ENCODE assay signal across 11 mouse cellular contexts in the genomic region with DNA sequence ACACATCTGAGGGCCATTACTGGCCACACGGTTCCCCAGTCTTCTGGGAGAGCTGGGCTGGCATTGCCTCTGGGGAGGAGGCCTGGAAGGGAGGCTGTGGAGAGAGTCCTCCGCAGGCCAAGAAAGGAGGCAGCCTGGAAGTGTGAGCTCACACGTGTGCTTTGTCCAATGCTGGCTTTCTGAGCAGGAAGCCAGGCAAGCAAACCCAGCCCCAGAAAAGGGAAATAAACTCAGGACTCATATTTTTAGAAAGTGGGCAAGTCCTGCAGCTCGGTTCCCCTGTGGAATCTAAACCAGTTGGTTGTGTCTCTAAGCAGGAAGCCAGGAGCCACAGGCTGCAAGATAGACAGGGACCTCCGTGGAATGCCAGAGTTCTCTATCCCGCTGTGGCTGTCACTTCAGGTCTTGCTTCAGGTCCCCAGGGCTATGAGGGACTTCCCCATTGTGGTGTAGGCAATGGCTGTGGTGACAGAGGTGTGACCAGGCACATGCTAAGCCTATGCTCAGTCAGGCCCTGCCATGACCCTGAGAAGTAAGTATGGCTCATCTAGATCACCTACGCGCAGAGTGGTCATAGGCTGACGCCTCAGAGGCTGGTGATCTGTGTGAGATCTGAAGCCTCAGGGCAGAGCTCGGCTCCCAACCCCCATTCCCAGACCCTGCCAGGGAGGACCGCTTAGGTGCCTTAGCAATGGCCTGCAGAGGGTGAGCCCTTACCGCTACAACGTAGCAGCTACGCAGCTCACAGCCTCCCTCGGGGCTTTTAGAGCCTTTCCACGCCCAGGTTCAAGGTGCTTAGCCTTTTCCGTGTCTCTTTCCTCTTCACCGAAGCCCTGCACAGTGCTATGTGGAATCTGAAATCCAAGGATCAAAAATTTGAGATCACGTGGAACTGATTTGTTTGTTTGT. TPM values are rescaled to one million over a fixed set of nuclear protein-coding genes. Genes with fewer than 3 reads are reported as not detected.
DNase-seq lines count a peak whose midpoint lies in the region; ATAC-seq lines count a peak whose summit lies in the region.
"Had no signal": no experiment of that assay in that cellular context is flagged by ENCODE, and none has a peak within 500 bp of the region (broad histone marks: within the 10 kb centered on the region; RNA-seq: fewer than 3 reads in every experiment).

No protein-coding gene starts in this region.

- no peaks in the 10 kb centered on the region for H3K36me3 ChIP-seq in heart, embryonic 13.5 days
- H3K36me3 ChIP-seq in neural tube, embryonic 15.5 days, result no peaks in the 10 kb centered on the region
- H3K36me3 ChIP-seq in limb, embryonic 13.5 days, result no peaks in the 10 kb centered on the region
- no peaks in the 10 kb centered on the region for H3K36me3 ChIP-seq in splenic B cell, adult 2 months (ENCODE audit: control insufficient read depth, insufficient read depth, low read length, poor library complexity, severe bottlenecking)
- H3K36me3 ChIP-seq: neural tube, embryonic 12.5 days had no signal

- H3K9ac ChIP-seq in heart, embryonic 13.5 days, result no peak overlapping the region
- H3K9ac ChIP-seq in neural tube, embryonic 15.5 days (replicated peaks), result no peak overlapping the region
- H3K9ac ChIP-seq in limb, embryonic 13.5 days, result no peak overlapping the region
- H3K9ac ChIP-seq: neural tube, embryonic 12.5 days had no signal

- H3K9me3 ChIP-seq in heart, embryonic 13.5 days, result no peaks in the 10 kb centered on the region
- no peaks in the 10 kb centered on the region for H3K9me3 ChIP-seq in neural tube, embryonic 15.5 days (replicated peaks)
- H3K9me3 ChIP-seq in limb, embryonic 13.5 days, result no peaks in the 10 kb centered on the region
- H3K9me3 ChIP-seq: neural tube, embryonic 12.5 days had no signal

- 0 out of 2 replicates have a peak overlapping the region, but pooled peaks have one; percentile 36 for H3K27ac ChIP-seq in heart, embryonic 13.5 days (replicated peaks)
- H3K27ac ChIP-seq in neural tube, embryonic 15.5 days (replicated peaks), result no peak overlapping the region
- no peak overlapping the region for H3K27ac ChIP-seq in limb, embryonic 13.5 days
- H3K27ac ChIP-seq: neural tube, embryonic 12.5 days had no signal

- H3K4me1 ChIP-seq in heart, embryonic 13.5 days, result peaks cover 21% of the 10 kb centered on the region
- H3K4me1 ChIP-seq in neural tube, embryonic 15.5 days, result no peaks in the 10 kb centered on the region
- peaks cover 23% of the 10 kb centered on the region for H3K4me1 ChIP-seq in limb, embryonic 13.5 days
- H3K4me1 ChIP-seq: neural tube, embryonic 12.5 days had no signal

- WGBS in heart, embryonic 13.5 days, result 60% methylated on average over 19 of the region's 19 CpGs
- WGBS in neural tube, embryonic 15.5 days, result 83% methylated on average over 19 of the region's 19 CpGs
- WGBS in limb, embryonic 13.5 days, result 66% methylated on average over 19 of the region's 19 CpGs

- no peaks in the 10 kb centered on the region for H3K27me3 ChIP-seq in heart, embryonic 13.5 days (replicated peaks)
- no peaks in the 10 kb centered on the region for H3K27me3 ChIP-seq in neural tube, embryonic 15.5 days (replicated peaks)
- no peaks in the 10 kb centered on the region for H3K27me3 ChIP-seq in limb, embryonic 13.5 days
- no peaks in the 10 kb centered on the region for H3K27me3 ChIP-seq in splenic B cell, adult 2 months (ENCODE audit: control insufficient read depth, insufficient read depth, low read length, poor library complexity, severe bottlenecking)
- H3K27me3 ChIP-seq: neural tube, embryonic 12.5 days had no signal

- ATAC-seq in heart, embryonic 13.5 days (ENCODE audit: extremely low read depth, insufficient number of reproducible peaks, low FRiP score, low TSS enrichment), result no peak
- 0 out of 2 replicates have a peak, but pooled peaks have one; percentile 14 for ATAC-seq in neural tube, embryonic 15.5 days (ENCODE audit: low FRiP score)
- ATAC-seq in limb, embryonic 13.5 days (ENCODE audit: low FRiP score, low read depth), result peak; percentile 16; the same call in 1 of the 2 replicates

- H3K4me2 ChIP-seq in heart, embryonic 13.5 days, result no peak overlapping the region
- no peak overlapping the region for H3K4me2 ChIP-seq in neural tube, embryonic 15.5 days
- H3K4me2 ChIP-seq in limb, embryonic 13.5 days (replicated peaks), result no peak overlapping the region
- H3K4me2 ChIP-seq: neural tube, embryonic 12.5 days had no signal

- no peak for DNase-seq in heart, postnatal 14 days
- no peak for DNase-seq in neural tube, embryonic 10.5 days (ENCODE audit: extremely low spot score, low spot score)
- DNase-seq in splenic B cell, adult 2 months (ENCODE audit: low read depth, low spot score), result peak; percentile 86
- DNase-seq in urinary bladder, postnatal 25 days (ENCODE audit: low spot score), result no peak
- DNase-seq in kidney, postnatal 36 days, result no peak
- DNase-seq: adrenal gland, adult 2 months; left cerebral cortex, postnatal 4 days had no signal

- intact Hi-C loops in heart, postnatal 14 days (cut with DNase I), result no loop called here

- H3K4me3 ChIP-seq in heart, embryonic 13.5 days, result no peak overlapping the region
- H3K4me3 ChIP-seq in neural tube, embryonic 15.5 days (replicated peaks), result no peak overlapping the region
- no peak overlapping the region for H3K4me3 ChIP-seq in limb, embryonic 13.5 days
- H3K4me3 ChIP-seq: neural tube, embryonic 12.5 days had no signal

RNA-seq across cellular contexts. Expression of a gene that starts 44.1 kb away (rescaled TPM):
- polyA plus RNA-seq in heart, embryonic 13.5 days (2015; fragmentation: Nextera tagmentation; extraction: Ambion mirVana), result 11.0 and 14.6 TPM in 2 replicates
- total RNA-seq in heart, postnatal 14 days (2021), result 10 to 100 TPM; 19.6 to 28.0 TPM
- polyA plus RNA-seq in neural tube, embryonic 15.5 days (2015; fragmentation: Nextera tagmentation; extraction: Ambion mirVana), result 14.5 and 18.8 TPM in 2 replicates
- 6.8 and 8.8 TPM in 2 replicates for polyA plus RNA-seq in limb, embryonic 13.5 days (2015; fragmentation: Nextera tagmentation; extraction: Ambion mirVana)
